Mouse (Mus musculus): ENCODE data around the gene Tgfa. TPM values are rescaled to one million over a fixed set of nuclear protein-coding genes. Genes with fewer than 3 reads are reported as not detected.

Tgfa gene
- polyA plus RNA-seq, 1 experiment from 2014 or later: 3.0 TPM

DNA sequence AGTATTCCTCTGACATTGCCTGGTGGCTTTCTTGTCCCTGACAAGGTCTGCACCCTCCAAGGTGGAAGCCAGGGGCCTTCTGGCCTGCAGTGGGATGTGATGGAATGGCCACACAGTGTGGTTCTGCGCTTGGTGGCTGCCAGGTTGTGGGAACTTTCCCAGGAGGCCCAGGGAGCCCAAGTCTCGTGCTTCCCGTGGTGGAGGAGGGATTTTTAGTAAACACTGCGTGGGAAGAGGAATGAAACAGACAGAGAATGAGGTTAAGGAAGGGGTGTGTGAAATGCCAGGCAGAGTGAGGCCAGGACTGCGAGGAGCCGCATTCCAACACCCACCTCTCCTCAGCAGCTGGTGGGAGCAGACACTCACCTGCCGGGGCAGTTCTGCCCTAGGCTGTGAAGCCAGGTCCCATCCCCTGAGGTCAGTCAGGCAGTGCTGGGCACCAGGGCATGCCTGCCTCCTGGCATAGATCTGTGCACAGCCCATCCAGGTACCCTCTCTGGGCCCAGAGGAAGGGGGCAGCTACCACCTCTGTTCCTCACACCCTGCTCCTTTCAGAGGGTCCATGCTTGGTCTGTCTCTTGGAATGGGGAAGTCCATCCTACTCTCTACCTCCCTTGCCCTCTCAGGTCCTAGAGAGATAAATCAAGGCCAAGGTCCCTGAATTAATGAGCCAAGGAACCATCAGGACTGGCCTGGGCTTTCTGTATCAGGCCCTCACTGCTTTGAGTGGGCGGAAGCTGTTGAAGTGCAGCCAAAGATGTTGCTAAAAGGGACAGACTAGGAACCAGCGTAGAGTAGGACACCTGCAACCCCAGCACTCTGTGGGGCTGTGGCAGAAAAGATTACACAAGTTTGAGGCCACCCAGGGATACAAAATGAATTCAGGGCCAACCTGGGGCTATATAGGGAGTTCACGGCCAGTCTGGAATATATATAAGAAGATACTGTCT is 57.4 kb downstream of the Tgfa start:
- Histone ChIP-seq H3K27me3 (ENCODE audit: control insufficient read depth, insufficient read depth, low read length) (no peaks in the 10 kb centered on the region), H3K4me3 (ENCODE audit: low read depth, low read length) (no peak overlapping the region), H3K27ac (ENCODE audit: low read depth, low read length) (no peak overlapping the region), H3K4me2 (no peak overlapping the region), H3K36me3 (ENCODE audit: control insufficient read depth, insufficient read depth, low read length) (no peaks in the 10 kb centered on the region), H3K9ac (ENCODE audit: low read depth, low read length) (no peak overlapping the region), H3K9me3 (replicated peaks; ENCODE audit: control insufficient read depth, low read length) (no peaks in the 10 kb centered on the region), H3K4me1 (ENCODE audit: control insufficient read depth, insufficient read depth, low read length) (no peaks in the 10 kb centered on the region)
- no peak for ATAC-seq (replicated peaks; ENCODE audit: insufficient number of reproducible peaks, low FRiP score, low TSS enrichment)
- WGBS (ENCODE audit: insufficient replicate concordance): 63% methylated on average over 10 of the region's 10 CpGs

DNA sequence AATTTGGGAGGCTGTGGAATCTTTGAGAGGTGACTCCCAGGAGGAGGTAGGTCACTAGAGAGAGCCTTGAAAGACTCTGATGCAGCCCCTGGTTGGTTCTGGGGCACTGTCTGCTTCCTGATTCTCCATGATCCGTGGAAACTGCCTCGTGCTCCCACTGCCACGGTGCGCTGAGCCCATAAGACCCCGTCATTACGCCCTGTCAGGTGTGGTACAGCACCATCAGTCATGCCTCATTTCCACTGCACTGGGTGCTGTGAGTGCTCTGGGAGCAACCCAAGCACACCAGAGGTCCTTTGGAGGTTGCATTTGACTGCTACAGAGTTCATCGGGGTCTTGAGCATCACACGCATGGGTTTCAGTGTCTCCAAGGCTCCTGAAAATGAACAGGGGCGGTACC is 60.9 kb downstream of the Tgfa start:
- ATAC-seq (replicated peaks; ENCODE audit: insufficient number of reproducible peaks, low FRiP score, low TSS enrichment): no peak
- Histone ChIP-seq H3K4me2 (no peak overlapping the region), H3K4me3 (ENCODE audit: low read depth, low read length) (no peak overlapping the region), H3K27ac (ENCODE audit: low read depth, low read length) (no peak overlapping the region), H3K4me1 (ENCODE audit: control insufficient read depth, insufficient read depth, low read length) (no peaks in the 10 kb centered on the region), H3K27me3 (ENCODE audit: control insufficient read depth, insufficient read depth, low read length) (no peaks in the 10 kb centered on the region), H3K9ac (ENCODE audit: low read depth, low read length) (no peak overlapping the region), H3K36me3 (ENCODE audit: control insufficient read depth, insufficient read depth, low read length) (no peaks in the 10 kb centered on the region), H3K9me3 (replicated peaks; ENCODE audit: control insufficient read depth, low read length) (no peaks in the 10 kb centered on the region)
- whole genome bisulfite sequencing (ENCODE audit: insufficient replicate concordance): 85% methylated on average over 9 of the region's 9 CpGs

DNA sequence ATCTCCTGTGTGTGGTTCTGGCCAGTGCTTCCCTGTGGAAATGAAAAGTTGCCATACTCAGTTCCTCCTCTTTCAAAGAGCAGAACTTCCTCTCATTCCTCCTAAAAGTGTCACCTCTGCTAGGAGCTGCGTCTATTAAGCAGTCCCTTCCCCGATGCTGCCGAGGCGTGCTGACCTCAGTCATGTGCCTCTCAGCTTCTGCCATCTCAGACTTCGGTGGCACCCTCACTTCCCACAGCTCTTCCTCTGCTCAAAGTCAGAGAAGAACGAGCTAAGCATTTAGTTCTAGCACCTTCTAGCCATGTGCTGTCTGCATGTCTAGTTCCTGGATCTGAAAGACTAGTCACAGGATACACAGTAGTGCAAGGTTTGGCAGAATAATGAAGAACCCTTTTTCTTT is 64.2 kb downstream of the Tgfa start:
- Histone ChIP-seq H3K27ac (ENCODE audit: low read depth, low read length) (no peak overlapping the region), H3K36me3 (ENCODE audit: control insufficient read depth, insufficient read depth, low read length) (no peaks in the 10 kb centered on the region), H3K9me3 (replicated peaks; ENCODE audit: control insufficient read depth, low read length) (no peaks in the 10 kb centered on the region), H3K4me1 (ENCODE audit: control insufficient read depth, insufficient read depth, low read length) (no peaks in the 10 kb centered on the region), H3K9ac (ENCODE audit: low read depth, low read length) (no peak overlapping the region), H3K4me2 (no peak overlapping the region), H3K4me3 (ENCODE audit: low read depth, low read length) (no peak overlapping the region), H3K27me3 (ENCODE audit: control insufficient read depth, insufficient read depth, low read length) (no peaks in the 10 kb centered on the region)
- WGBS (ENCODE audit: insufficient replicate concordance): 84% methylated on average over 6 of the region's 6 CpGs
- no peak for ATAC-seq (replicated peaks; ENCODE audit: insufficient number of reproducible peaks, low FRiP score, low TSS enrichment)

DNA sequence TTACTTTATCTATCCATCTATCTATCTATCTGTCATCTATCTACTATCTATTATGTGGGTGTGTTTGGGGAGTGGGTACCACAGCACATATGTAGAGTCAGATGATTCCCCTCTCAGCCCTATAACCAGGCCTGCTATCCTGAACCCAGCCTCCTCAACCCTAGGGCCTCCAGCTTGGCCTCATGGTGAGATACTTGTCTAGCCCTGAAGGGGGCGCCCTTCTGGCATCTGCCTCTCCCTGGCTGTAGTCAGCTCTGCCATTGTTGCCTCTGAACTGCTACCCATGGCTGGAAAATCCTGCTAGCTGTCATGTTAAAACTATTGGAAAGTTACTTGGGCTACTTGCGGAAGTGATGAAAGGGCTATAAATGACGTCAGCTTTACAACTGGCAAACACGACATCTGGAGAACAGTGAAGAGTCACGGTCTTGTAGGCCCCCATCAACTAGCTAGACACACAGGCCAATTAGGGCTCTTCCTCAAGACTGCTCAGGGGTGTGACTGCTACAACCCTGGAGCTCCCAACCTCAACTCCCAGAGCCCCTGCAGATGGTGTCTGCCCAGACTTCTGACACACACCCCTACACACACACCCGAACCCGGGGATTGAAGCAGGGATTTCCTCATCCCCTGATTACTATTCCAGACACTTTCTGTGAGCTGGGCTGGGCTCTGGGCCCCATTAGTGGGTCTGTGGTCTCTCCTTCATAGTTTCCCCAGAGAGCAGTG is 65.5 kb downstream of the Tgfa start:
- WGBS (ENCODE audit: insufficient replicate concordance): 60% methylated on average over 7 of the region's 7 CpGs

DNA sequence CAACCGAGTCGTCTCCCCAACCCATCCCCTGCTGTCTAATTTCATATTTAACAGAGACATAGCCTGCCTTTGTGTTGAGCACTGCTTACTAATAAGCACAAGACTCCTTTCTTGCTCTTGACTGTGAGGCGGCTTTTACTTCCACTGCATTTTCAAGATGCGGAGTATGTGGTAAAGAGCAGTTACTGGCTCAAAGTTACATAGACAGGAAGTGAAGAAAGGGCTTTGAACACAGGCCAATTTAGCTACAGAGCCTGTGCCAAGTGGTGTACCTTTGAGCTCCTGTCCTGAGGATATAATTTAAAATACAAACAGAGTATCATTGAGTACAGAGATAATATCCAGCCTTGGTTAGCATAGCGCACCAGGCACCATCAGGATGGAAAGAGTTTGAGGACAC is 71.8 kb downstream of the Tgfa start:
- no peak for ATAC-seq (replicated peaks; ENCODE audit: insufficient number of reproducible peaks, low FRiP score, low TSS enrichment)

More for the DNA sequence above, 65.5 kb downstream of the Tgfa start:
- no peak for ATAC-seq (replicated peaks; ENCODE audit: insufficient number of reproducible peaks, low FRiP score, low TSS enrichment)
- no peak overlapping the region for H3K9ac ChIP-seq (ENCODE audit: low read depth, low read length)
- no peaks in the 10 kb centered on the region for H3K4me1 ChIP-seq (ENCODE audit: control insufficient read depth, insufficient read depth, low read length)
- no peaks in the 10 kb centered on the region for H3K27me3 ChIP-seq (ENCODE audit: control insufficient read depth, insufficient read depth, low read length)
- H3K9me3 ChIP-seq (replicated peaks; ENCODE audit: control insufficient read depth, low read length): no peaks in the 10 kb centered on the region
- H3K36me3 ChIP-seq (ENCODE audit: control insufficient read depth, insufficient read depth, low read length): no peaks in the 10 kb centered on the region
- H3K4me3 ChIP-seq (ENCODE audit: low read depth, low read length): no peak overlapping the region
- no peak overlapping the region for H3K4me2 ChIP-seq
- no peak overlapping the region for H3K27ac ChIP-seq (ENCODE audit: low read depth, low read length)

DNA sequence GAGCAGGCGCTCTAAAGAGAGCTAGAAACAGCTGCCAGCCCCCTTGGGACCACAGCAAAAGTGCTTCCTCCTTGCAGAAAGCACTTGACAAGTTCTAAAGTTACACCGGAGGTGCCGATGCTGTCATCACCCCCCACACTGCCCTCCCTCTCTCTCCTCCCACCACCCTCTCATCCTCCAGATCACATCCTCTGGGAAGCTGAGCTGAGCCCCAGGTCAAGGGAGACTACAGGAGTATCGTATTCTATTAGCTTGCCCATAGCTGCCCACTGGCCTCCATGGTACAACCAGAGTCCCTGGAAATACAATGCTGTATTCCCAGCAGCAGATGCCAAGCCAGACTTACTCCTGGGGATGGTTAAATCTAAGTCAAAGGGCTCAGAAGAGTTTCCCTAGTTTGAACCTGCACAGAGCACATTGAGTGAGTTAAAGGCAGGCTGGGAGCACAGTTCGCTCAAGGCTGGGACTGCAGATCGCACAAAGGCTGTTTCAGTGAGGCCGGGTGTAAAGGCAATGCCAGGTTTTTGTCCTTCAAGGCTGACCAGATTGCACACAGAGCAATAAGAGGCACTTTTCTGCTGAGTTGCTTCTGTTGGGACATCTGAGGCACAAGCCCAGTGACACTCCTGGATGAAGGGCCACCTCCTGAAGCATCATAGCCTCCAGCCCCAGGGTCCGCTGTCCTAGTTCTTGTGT is 75.5 kb downstream of the Tgfa start:
- peaks cover 9% of the 10 kb centered on the region for H3K4me1 ChIP-seq (ENCODE audit: control insufficient read depth, insufficient read depth, low read length)
- H3K27me3 ChIP-seq (ENCODE audit: control insufficient read depth, insufficient read depth, low read length): no peaks in the 10 kb centered on the region
- 46% methylated on average over 8 of the region's 8 CpGs for WGBS (ENCODE audit: insufficient replicate concordance)
- H3K4me2 ChIP-seq: no peak overlapping the region
- H3K36me3 ChIP-seq (ENCODE audit: control insufficient read depth, insufficient read depth, low read length): no peaks in the 10 kb centered on the region
- no peak for ATAC-seq (replicated peaks; ENCODE audit: insufficient number of reproducible peaks, low FRiP score, low TSS enrichment)
- no peak overlapping the region for H3K27ac ChIP-seq (ENCODE audit: low read depth, low read length)
- H3K4me3 ChIP-seq (ENCODE audit: low read depth, low read length): no peak overlapping the region
- H3K9me3 ChIP-seq (replicated peaks; ENCODE audit: control insufficient read depth, low read length): no peaks in the 10 kb centered on the region
- no peak overlapping the region for H3K9ac ChIP-seq (ENCODE audit: low read depth, low read length)

More for the DNA sequence above, 71.8 kb downstream of the Tgfa start:
- Histone ChIP-seq H3K27ac (ENCODE audit: low read depth, low read length) (no peak overlapping the region), H3K4me3 (ENCODE audit: low read depth, low read length) (no peak overlapping the region), H3K9ac (ENCODE audit: low read depth, low read length) (no peak overlapping the region), H3K4me1 (ENCODE audit: control insufficient read depth, insufficient read depth, low read length) (peaks cover 9% of the 10 kb centered on the region), H3K36me3 (ENCODE audit: control insufficient read depth, insufficient read depth, low read length) (no peaks in the 10 kb centered on the region), H3K4me2 (no peak overlapping the region), H3K27me3 (ENCODE audit: control insufficient read depth, insufficient read depth, low read length) (no peaks in the 10 kb centered on the region), H3K9me3 (replicated peaks; ENCODE audit: control insufficient read depth, low read length) (no peaks in the 10 kb centered on the region)
- WGBS (ENCODE audit: insufficient replicate concordance): 83% methylated on average over 5 of the region's 5 CpGs

DNA sequence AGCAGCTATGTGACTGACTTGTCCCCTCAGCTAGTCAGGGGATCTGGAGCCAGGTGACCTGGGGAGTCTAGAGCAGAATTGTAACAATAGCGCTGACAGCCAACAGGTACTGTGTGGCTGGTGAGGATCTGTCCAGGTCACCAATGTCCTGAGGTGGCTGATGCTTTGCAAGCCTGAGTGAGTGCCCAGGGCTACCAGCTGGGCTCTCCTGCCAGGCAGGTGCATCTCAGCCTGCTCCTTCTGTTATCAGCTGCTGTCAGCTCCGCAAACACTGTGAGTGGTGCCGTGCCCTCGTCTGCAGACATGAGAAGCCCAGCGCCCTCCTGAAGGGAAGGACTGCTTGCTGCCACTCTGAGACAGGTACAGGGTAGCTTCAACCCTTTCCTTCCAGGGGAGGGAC is 76.1 kb downstream of the Tgfa start:
- 65% methylated on average over 5 of the region's 5 CpGs for WGBS (ENCODE audit: insufficient replicate concordance)
- H3K4me2 ChIP-seq: no peak overlapping the region
- H3K9me3 ChIP-seq (replicated peaks; ENCODE audit: control insufficient read depth, low read length): no peaks in the 10 kb centered on the region
- H3K9ac ChIP-seq (ENCODE audit: low read depth, low read length): no peak overlapping the region
- no peak overlapping the region for H3K4me3 ChIP-seq (ENCODE audit: low read depth, low read length)
- H3K27ac ChIP-seq (ENCODE audit: low read depth, low read length): no peak overlapping the region
- peaks cover 9% of the 10 kb centered on the region for H3K4me1 ChIP-seq (ENCODE audit: control insufficient read depth, insufficient read depth, low read length)
- H3K36me3 ChIP-seq (ENCODE audit: control insufficient read depth, insufficient read depth, low read length): no peaks in the 10 kb centered on the region
- no peaks in the 10 kb centered on the region for H3K27me3 ChIP-seq (ENCODE audit: control insufficient read depth, insufficient read depth, low read length)
- no peak for ATAC-seq (replicated peaks; ENCODE audit: insufficient number of reproducible peaks, low FRiP score, low TSS enrichment)

DNA sequence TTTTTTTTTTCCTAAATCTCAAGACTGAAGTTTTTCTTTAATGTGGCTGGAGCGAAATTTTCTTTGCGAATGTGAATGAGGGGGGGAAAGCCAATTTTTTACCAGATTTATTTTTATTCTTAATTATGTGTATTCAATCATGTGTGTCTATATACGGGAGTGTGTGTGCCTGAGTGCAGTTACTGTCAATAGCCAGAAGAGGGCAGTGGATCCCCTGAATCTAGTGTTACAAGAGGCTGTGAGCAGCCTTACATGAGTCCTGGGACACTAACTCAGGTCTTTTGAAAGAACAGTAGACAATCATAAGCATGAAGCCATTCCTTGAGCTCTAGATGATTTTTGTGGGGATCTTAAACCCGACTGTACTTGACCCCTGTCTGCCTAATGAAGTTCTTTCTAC is 80.7 kb downstream of the Tgfa start:
- no peak for ATAC-seq (replicated peaks; ENCODE audit: insufficient number of reproducible peaks, low FRiP score, low TSS enrichment)
- Histone ChIP-seq H3K4me3 (ENCODE audit: low read depth, low read length) (no peak overlapping the region), H3K9me3 (replicated peaks; ENCODE audit: control insufficient read depth, low read length) (no peaks in the 10 kb centered on the region), H3K4me1 (ENCODE audit: control insufficient read depth, insufficient read depth, low read length) (no peaks in the 10 kb centered on the region), H3K36me3 (ENCODE audit: control insufficient read depth, insufficient read depth, low read length) (no peaks in the 10 kb centered on the region), H3K27me3 (ENCODE audit: control insufficient read depth, insufficient read depth, low read length) (no peaks in the 10 kb centered on the region), H3K9ac (ENCODE audit: low read depth, low read length) (no peak overlapping the region), H3K4me2 (no peak overlapping the region), H3K27ac (ENCODE audit: low read depth, low read length) (no peak overlapping the region)
- WGBS (ENCODE audit: insufficient replicate concordance): 84% methylated on average over 4 of the region's 4 CpGs
